Mouse (Mus musculus) lung, postnatal 0 days (tissue): ENCODE measurements at regions not wholly inside any gene's neighbourhood (a gene's known extent, or its start where the extent isn't known, plus 50 kb on each side); places are given as distances from the start of the nearest gene placed in this dataset.

ENCODE experiments used
- CTCF ChIP-seq: IDR thresholded peaks from 2 replicates; pipeline ENCODE4 v1.5.1; 2016; ENCODE audit warnings: antibody characterized with exemption, mild to moderate bottlenecking
- EP300 ChIP-seq: IDR thresholded peaks from 2 replicates; pipeline ENCODE4 v1.6.1; 2016; ENCODE audit warnings: antibody characterized with exemption, mild to moderate bottlenecking, control low read depth

DNA sequence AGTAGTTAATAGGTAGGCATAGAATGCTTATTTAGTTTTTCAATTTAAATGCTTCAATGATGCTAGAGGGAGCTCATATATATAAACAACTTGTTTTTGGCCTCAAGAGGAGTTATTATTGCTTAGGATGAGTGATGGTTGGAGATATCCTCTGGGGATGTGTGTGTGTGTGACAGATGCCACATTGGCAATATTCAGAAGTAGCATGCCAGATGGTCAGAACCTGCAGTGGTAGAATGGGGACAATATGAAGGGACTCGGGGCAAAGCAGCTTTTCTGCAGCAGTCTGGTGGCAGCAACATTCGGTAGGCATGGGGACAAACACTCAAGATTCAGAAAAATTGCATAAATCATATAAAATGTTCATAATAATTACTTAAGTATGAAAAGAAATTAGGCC is 1621.7 kb upstream of the Cdh6 start:
- TF ChIP-seq CTCF (no peak), EP300 (no peak)
